Mouse (Mus musculus) MEL (cell line): ENCODE data around the gene Dlg1. TPM values are rescaled to one million over a fixed set of nuclear protein-coding genes. Genes with fewer than 3 reads are reported as not detected.

ENCODE experiments used
- DNase-seq: peaks from one replicate; pipeline ENCODE4 v3.0.0; 2011; ENCODE audit warnings: low read depth, low spot score
- H3K27ac ChIP-seq: 2 replicates; pipeline ENCODE4 v1.5.1; 2012; ENCODE audit warnings: low read depth, mild to moderate bottlenecking, control low read depth, low read length, moderate library complexity; ENCODE audit not compliant: control insufficient read depth
- H3K27me3 ChIP-seq, 2 experiments: fragments of 150-350 bp in 1 of 2; sonication (generic) in 1 of 2; 2 replicates each; pipeline ENCODE4 v1.6.1; 2012; ENCODE audit warnings: low read length in 2 of 2, mild to moderate bottlenecking in 2 of 2, improper control_type of control experiment in 1 of 2, moderate library complexity in 1 of 2; ENCODE audit not compliant: insufficient read depth in 2 of 2, control insufficient read depth in 1 of 2
- H3K36me3 ChIP-seq, 2 experiments: 2 replicates each; pipeline ENCODE4 v1.6.1; 2012 to 2014; ENCODE audit warnings: low read length in 2 of 2, improper control_type of control experiment in 1 of 2, inconsistent platforms in 1 of 2, mild to moderate bottlenecking in 1 of 2; ENCODE audit not compliant: insufficient read depth in 2 of 2, control insufficient read depth in 1 of 2
- H3K4me1 ChIP-seq, 2 experiments: fragments of 150-350 bp in 1 of 2; sonication (generic) in 1 of 2; 2 replicates each; pipeline ENCODE4 v1.6.1; 2012; ENCODE audit warnings: low read length in 2 of 2, improper control_type of control experiment in 1 of 2, mild to moderate bottlenecking in 1 of 2; ENCODE audit not compliant: insufficient read depth in 2 of 2, control insufficient read depth in 1 of 2
- H3K4me3 ChIP-seq, 2 experiments: fragments of 150-350 bp in 1 of 2; sonication (generic) in 1 of 2; 2 replicates each; pipeline ENCODE4 v1.5.1; 2012; ENCODE audit warnings: low read depth in 2 of 2, low read length in 2 of 2, mild to moderate bottlenecking in 2 of 2, moderate library complexity in 2 of 2, control low read depth in 1 of 2, improper control_type of control experiment in 1 of 2; ENCODE audit not compliant: control insufficient read depth in 1 of 2, insufficient read depth in 1 of 2
- H3K79me2 ChIP-seq: 2 replicates; pipeline ENCODE4 v1.6.1; 2012; ENCODE audit warnings: mild to moderate bottlenecking, low read length, moderate library complexity; ENCODE audit not compliant: control insufficient read depth, poor library complexity, insufficient read depth
- H3K9ac ChIP-seq: 2 replicates; pipeline ENCODE4 v1.6.1; 2012; ENCODE audit warnings: low read depth, mild to moderate bottlenecking, control low read depth, low read length, moderate library complexity; ENCODE audit not compliant: control insufficient read depth, poor library complexity, severe bottlenecking
- H3K9me3 ChIP-seq: fragments of 150-350 bp; sonication (generic); replicated peaks from 2 replicates; pipeline ENCODE4 v1.6.1; 2012; ENCODE audit warnings: mild to moderate bottlenecking, low read length, improper control_type of control experiment, moderate library complexity; ENCODE audit not compliant: insufficient read depth
- BHLHE40 ChIP-seq: IDR thresholded peaks from 2 replicates; pipeline ENCODE4 v1.6.1; 2012; ENCODE audit warnings: low read depth, mild to moderate bottlenecking, inconsistent platforms, low read length, improper control_type of control experiment, borderline replicate concordance
- CHD1 ChIP-seq: IDR thresholded peaks from 2 replicates; pipeline ENCODE4 v1.6.1; 2012; ENCODE audit warnings: low read depth, mild to moderate bottlenecking, inconsistent platforms, low read length, improper control_type of control experiment
- CHD2 ChIP-seq: IDR thresholded peaks from 2 replicates; pipeline ENCODE4 v1.6.1; 2011; ENCODE audit warnings: low read length, improper control_type of control experiment
- CTCF ChIP-seq, 3 experiments: IDR thresholded peaks in 2 of 3; conservative IDR thresholded peaks in 1 of 3; 2 replicates each; pipeline ENCODE4 v1.5.1; 2011 to 2012; ENCODE audit warnings: low read length in 3 of 3, low read depth in 2 of 3, mild to moderate bottlenecking in 2 of 3, improper control_type of control experiment in 1 of 3, inconsistent platforms in 1 of 3, mixed read lengths in 1 of 3, moderate library complexity in 1 of 3; ENCODE audit not compliant: control insufficient read depth in 1 of 3, insufficient read depth in 1 of 3, poor library complexity in 1 of 3, severe bottlenecking in 1 of 3
- ELF1 ChIP-seq: IDR thresholded peaks from 2 replicates; pipeline ENCODE4 v1.6.1; 2014; ENCODE audit warnings: low read depth, mild to moderate bottlenecking, inconsistent platforms, low read length, improper control_type of control experiment, moderate library complexity
- EP300 ChIP-seq, 2 experiments: IDR thresholded peaks; 2 replicates each; pipeline ENCODE4 v1.6.1; 2011; ENCODE audit warnings: improper control_type of control experiment in 2 of 2, low read length in 2 of 2, low read depth in 1 of 2, mild to moderate bottlenecking in 1 of 2
- GATA1 ChIP-seq: IDR thresholded peaks from 2 replicates; pipeline ENCODE4 v1.6.1; 2011; ENCODE audit warnings: low read depth, low read length, improper control_type of control experiment
- HCFC1 ChIP-seq: IDR thresholded peaks from 2 replicates; pipeline ENCODE4 v1.6.1; 2012; ENCODE audit warnings: low read depth, mild to moderate bottlenecking, inconsistent platforms, low read length, improper control_type of control experiment, moderate library complexity
- JUND ChIP-seq: IDR thresholded peaks from 2 replicates; pipeline ENCODE4 v1.6.1; 2011; ENCODE audit warnings: low read depth, mild to moderate bottlenecking, improper control_type of control experiment, low read length
- KAT2A ChIP-seq: conservative IDR thresholded peaks from 2 replicates; pipeline ENCODE4 v1.6.1; 2012; ENCODE audit warnings: low read depth, low read length, improper control_type of control experiment, inconsistent platforms
- MAFK ChIP-seq: IDR thresholded peaks from 2 replicates; pipeline ENCODE4 v1.6.1; 2011; ENCODE audit warnings: low read depth, mild to moderate bottlenecking, low read length, improper control_type of control experiment, borderline replicate concordance
- MAX ChIP-seq: IDR thresholded peaks from 2 replicates; pipeline ENCODE4 v1.6.1; 2011; ENCODE audit warnings: low read length, improper control_type of control experiment
- MEF2A ChIP-seq: IDR thresholded peaks from 2 replicates; pipeline ENCODE4 v1.6.1; 2014; ENCODE audit warnings: low read depth, mild to moderate bottlenecking, inconsistent platforms, low read length, improper control_type of control experiment; ENCODE audit not compliant: poor library complexity, insufficient replicate concordance, severe bottlenecking; ENCODE audit errors: extremely low read depth
- MXI1 ChIP-seq: IDR thresholded peaks from 2 replicates; pipeline ENCODE4 v1.6.1; 2011; ENCODE audit warnings: mild to moderate bottlenecking, low read depth, low read length, improper control_type of control experiment
- MYB ChIP-seq: IDR thresholded peaks from 2 replicates; pipeline ENCODE4 v1.6.1; 2011; ENCODE audit warnings: mild to moderate bottlenecking, low read depth, low read length, improper control_type of control experiment
- MYC ChIP-seq: IDR thresholded peaks from 2 replicates; pipeline ENCODE4 v1.6.1; 2011; ENCODE audit warnings: low read depth, mild to moderate bottlenecking, low read length, improper control_type of control experiment, moderate library complexity
- NELFE ChIP-seq: IDR thresholded peaks from 2 replicates; pipeline ENCODE4 v1.6.1; 2011; ENCODE audit warnings: low read depth, low read length, improper control_type of control experiment
- NRF1 ChIP-seq: IDR thresholded peaks from 2 replicates; pipeline ENCODE4 v1.6.1; 2014; ENCODE audit warnings: low read depth, mild to moderate bottlenecking, inconsistent platforms, low read length, improper control_type of control experiment, moderate library complexity; ENCODE audit not compliant: poor library complexity, insufficient read depth, severe bottlenecking
- POLR2A ChIP-seq, 2 experiments: IDR thresholded peaks; 2 replicates each; pipeline ENCODE4 v1.6.1; 2011 to 2012; ENCODE audit warnings: low read length in 2 of 2, mild to moderate bottlenecking in 2 of 2, control low read depth in 1 of 2, improper control_type of control experiment in 1 of 2, low read depth in 1 of 2, moderate library complexity in 1 of 2; ENCODE audit not compliant: control insufficient read depth in 1 of 2, insufficient read depth in 1 of 2, poor library complexity in 1 of 2
- POLR2AphosphoS2 ChIP-seq: IDR thresholded peaks from 2 replicates; pipeline ENCODE4 v1.6.1; 2011; ENCODE audit warnings: low read length, improper control_type of control experiment
- RAD21 ChIP-seq: IDR thresholded peaks from 2 replicates; pipeline ENCODE4 v1.6.1; 2011; ENCODE audit warnings: mild to moderate bottlenecking, low read depth, low read length, improper control_type of control experiment
- SIN3A ChIP-seq: IDR thresholded peaks from 2 replicates; pipeline ENCODE4 v1.6.1; 2012; ENCODE audit warnings: low read length, improper control_type of control experiment, inconsistent platforms
- SMC3 ChIP-seq: IDR thresholded peaks from 2 replicates; pipeline ENCODE4 v1.6.1; 2011; ENCODE audit warnings: low read depth, low read length, improper control_type of control experiment
- TAL1 ChIP-seq: IDR thresholded peaks from 2 replicates; pipeline ENCODE4 v1.6.1; 2012; ENCODE audit warnings: mild to moderate bottlenecking, inconsistent platforms, low read length, moderate library complexity, mixed read lengths
- ZC3H11A ChIP-seq: IDR thresholded peaks from 2 replicates; pipeline ENCODE4 v1.6.1; 2012; ENCODE audit warnings: low read depth, mild to moderate bottlenecking, inconsistent platforms, low read length, improper control_type of control experiment
- ZKSCAN1 ChIP-seq: IDR thresholded peaks from 2 replicates; pipeline ENCODE4 v1.6.1; 2012; ENCODE audit warnings: low read depth, mild to moderate bottlenecking, inconsistent platforms, low read length, improper control_type of control experiment, moderate library complexity
- ZMIZ1 ChIP-seq: IDR thresholded peaks from 2 replicates; pipeline ENCODE4 v1.6.1; 2012; ENCODE audit warnings: low read depth, mild to moderate bottlenecking, inconsistent platforms, low read length, improper control_type of control experiment, moderate library complexity
- ZNF384 ChIP-seq: IDR thresholded peaks from 2 replicates; pipeline ENCODE4 v1.6.1; 2012; ENCODE audit warnings: low read depth, mild to moderate bottlenecking, inconsistent platforms, low read length, improper control_type of control experiment
- polyA plus RNA-seq, 2 experiments: library from polyadenylated mRNA; stranded (reverse) in 1 of 2; unstranded in 1 of 2; fragments of >175 nt in 1 of 2; fragments of >200 nt in 1 of 2; gene quantifications; 2 replicates each; pipeline versions ENCODE4 v1.2.1 to v1.2.4; 2012; ENCODE audit warnings: low replicate concordance in 2 of 2, low read depth in 1 of 2; ENCODE audit not compliant: insufficient read length in 2 of 2, insufficient read depth in 1 of 2, missing spikeins in 1 of 2
- total RNA-seq: library from RNA; depleted of rRNA; stranded (reverse); fragments of 300-350 nt; gene quantifications from 2 replicates; pipeline ENCODE4 v1.2.3, GENCODE M21; 2012

Dlg1 gene
- total and polyA plus RNA-seq, 3 experiments = 25.7 to 74.6 (median 33.9) TPM

- H3K27ac ChIP-seq = no peak overlapping the region
- no peaks in the 10 kb centered on the region for H3K9me3 ChIP-seq
- no peak for TF ChIP-seq POLR2AphosphoS2
- no peak for TF ChIP-seq RAD21
- no peak for TF ChIP-seq TAL1
- TF ChIP-seq MXI1 = no peak
- no peak for TF ChIP-seq HCFC1
- TF ChIP-seq ZKSCAN1 = no peak
- no peak for TF ChIP-seq NELFE
- no peak for TF ChIP-seq CTCF (IDR thresholded peaks at IDR 0.05 in 2 of 3, conservative IDR thresholded peaks at IDR 0.05 in 1 of 3; ENCODE audit: control insufficient read depth in 1 of 3, insufficient read depth in 1 of 3, low read depth in 2 of 3, low read length in 3 of 3, poor library complexity in 1 of 3, severe bottlenecking in 1 of 3)
- TF ChIP-seq POLR2A (IDR thresholded peaks at IDR 0.05; ENCODE audit: control insufficient read depth in 1 of 2, insufficient read depth in 1 of 2, low read depth in 1 of 2, low read length in 2 of 2, poor library complexity in 1 of 2) = no peak
- no peak for TF ChIP-seq KAT2A
- TF ChIP-seq GATA1 = no peak
- TF ChIP-seq MEF2A = no peak
- TF ChIP-seq NRF1 = no peak
- TF ChIP-seq BHLHE40 = no peak
- TF ChIP-seq CHD1 = no peak
- TF ChIP-seq ELF1 = no peak
- no peak for TF ChIP-seq ZNF384
- TF ChIP-seq CHD2 = no peak
- no peaks in the 10 kb centered on the region for H3K27me3 ChIP-seq
- H3K4me3 ChIP-seq = no peak overlapping the region
- peaks cover 7% of the 10 kb centered on the region for H3K79me2 ChIP-seq
- H3K36me3 ChIP-seq = peaks cover 0 to 21% of the 10 kb centered on the region in 2 experiments; a peak in 3 of 4 replicates
- peaks cover 3 to 9% of the 10 kb centered on the region in 2 experiments; a peak in 3 of 4 replicates for H3K4me1 ChIP-seq
- H3K9ac ChIP-seq = no peak overlapping the region
- DNase-seq = no peak
Measured at GRCm38 (mm10) chr16:31695286-31696020, 32.2 kb downstream of the Dlg1 start.

GRCm38 (mm10) chr16:31696367-31696766, 33.1 kb downstream of the Dlg1 start:
- no peaks in the 10 kb centered on the region for H3K27me3 ChIP-seq
- H3K9ac ChIP-seq = peak overlapping the region; percentile 39
- peaks cover 3 to 9% of the 10 kb centered on the region in 2 experiments; a peak in 3 of 4 replicates for H3K4me1 ChIP-seq
- peak; percentile 69 for DNase-seq
- no peaks in the 10 kb centered on the region for H3K9me3 ChIP-seq
- H3K27ac ChIP-seq = peak overlapping the region; percentile 39
- peak overlapping the region; percentile 15 to 18 for H3K4me3 ChIP-seq
- H3K79me2 ChIP-seq = peaks cover 7% of the 10 kb centered on the region
- peaks cover 0 to 21% of the 10 kb centered on the region in 2 experiments; a peak in 3 of 4 replicates for H3K36me3 ChIP-seq
- TF ChIP-seq TAL1 = no peak
- TF ChIP-seq MAX = peak; percentile 26; the same call in 1 of the 2 replicates
- TF ChIP-seq EP300 (IDR thresholded peaks at IDR 0.05; ENCODE audit: low read depth in 1 of 2, low read length in 2 of 2) = peak in 1 of 2 experiments; percentile 53; a peak in 2 of 4 replicates
- TF ChIP-seq MEF2A = no peak
- TF ChIP-seq BHLHE40 = no peak
- TF ChIP-seq MYB = no peak
- TF ChIP-seq ELF1 = peak; percentile 63; the same call in 1 of the 2 replicates
- no peak for TF ChIP-seq CTCF (IDR thresholded peaks at IDR 0.05 in 2 of 3, conservative IDR thresholded peaks at IDR 0.05 in 1 of 3; ENCODE audit: control insufficient read depth in 1 of 3, insufficient read depth in 1 of 3, low read depth in 2 of 3, low read length in 3 of 3, poor library complexity in 1 of 3, severe bottlenecking in 1 of 3)
- TF ChIP-seq SIN3A = peak; percentile 62; the same call in 1 of the 2 replicates
- no peak for TF ChIP-seq ZNF384
- no peak for TF ChIP-seq JUND
- no peak for TF ChIP-seq ZC3H11A
- TF ChIP-seq POLR2AphosphoS2 = no peak
- TF ChIP-seq KAT2A = no peak
- no peak for TF ChIP-seq SMC3
- no peak for TF ChIP-seq GATA1
- 0 out of 2 replicates have a peak, but pooled peaks have one; percentile 25 for TF ChIP-seq MYC
- no peak for TF ChIP-seq CHD1
- TF ChIP-seq ZMIZ1 = no peak
- no peak for TF ChIP-seq MAFK
- peak; percentile 62 for TF ChIP-seq MXI1
- no peak for TF ChIP-seq HCFC1
